ENCODE assay signal across 17 mouse cellular contexts in the genomic region with DNA sequence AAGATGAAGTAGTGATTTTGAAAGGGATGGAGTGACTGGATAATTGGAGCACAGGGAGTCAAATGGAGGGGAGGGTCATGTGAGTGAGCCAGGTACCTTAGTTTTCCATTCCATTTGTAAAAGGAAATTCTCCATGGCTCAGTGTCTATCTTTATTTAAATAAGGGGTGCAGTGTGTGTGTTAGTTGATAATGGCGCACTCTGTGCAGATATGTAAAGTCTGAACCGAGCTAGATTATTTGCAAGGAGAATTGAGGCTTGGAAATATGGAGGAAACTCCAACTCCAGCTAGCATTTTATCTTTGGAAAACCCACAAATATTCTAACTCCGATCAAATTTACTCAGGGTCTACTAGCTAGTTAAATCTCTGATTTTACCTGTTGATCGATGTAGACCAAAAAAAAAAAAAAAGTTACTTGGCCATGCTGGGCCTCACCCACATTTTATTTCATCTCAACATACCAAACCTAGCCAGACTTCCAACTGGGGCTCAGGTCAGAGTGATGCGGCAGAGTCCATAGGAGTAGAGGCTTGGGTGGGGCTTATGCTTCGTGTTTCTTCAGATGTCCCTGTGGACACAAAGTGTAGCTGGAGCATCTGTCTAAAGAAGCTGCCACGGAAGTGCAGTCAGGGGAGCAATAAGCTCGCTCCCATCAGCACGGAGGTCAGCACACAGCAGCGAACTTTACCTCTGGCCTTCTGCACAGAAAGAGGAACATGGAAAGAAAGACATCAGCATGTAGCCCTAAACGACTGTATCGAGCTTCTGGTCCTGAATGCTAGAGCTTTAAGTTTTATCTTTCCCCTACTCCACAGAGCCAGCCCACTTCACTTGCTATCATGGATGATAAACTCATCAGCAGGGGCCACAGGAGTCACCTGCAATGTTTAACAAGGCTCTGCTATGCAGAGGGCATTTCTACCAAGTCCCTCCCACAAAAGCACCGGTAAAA. TPM values are rescaled to one million over a fixed set of nuclear protein-coding genes. Genes with fewer than 3 reads are reported as not detected.
DNase-seq lines count a peak whose midpoint lies in the region; ATAC-seq and TF ChIP-seq lines count a peak whose summit lies in the region.
"Had no signal": no experiment of that assay in that cellular context is flagged by ENCODE, and none has a peak within 500 bp of the region (broad histone marks: within the 10 kb centered on the region; RNA-seq: fewer than 3 reads in every experiment).

No protein-coding gene starts in this region.

- no peak overlapping the region for H3K9ac ChIP-seq in heart, embryonic 11.5 days (ENCODE audit: low read depth, low read length)
- H3K9ac ChIP-seq in midbrain, embryonic 11.5 days (ENCODE audit: low read length), result no peak overlapping the region
- no peak overlapping the region for H3K9ac ChIP-seq in midbrain, postnatal 0 days (replicated peaks; ENCODE audit: low read length, poor library complexity, severe bottlenecking)
- peak overlapping the region; percentile 69 for H3K9ac ChIP-seq in liver, embryonic 13.5 days
- H3K9ac ChIP-seq: embryonic facial prominence, embryonic 13.5 days; hindbrain, embryonic 15.5 days had no signal

- intact Hi-C loops in heart, postnatal 14 days (cut with DNase I), result no loop called here

- 72% methylated on average over 13 of the region's 13 CpGs for WGBS in heart, embryonic 11.5 days (ENCODE audit: insufficient replicate concordance)
- WGBS in midbrain, embryonic 11.5 days, result 89% methylated on average over 13 of the region's 13 CpGs
- 89% methylated on average over 13 of the region's 13 CpGs for WGBS in midbrain, postnatal 0 days
- 38% methylated on average over 13 of the region's 13 CpGs for WGBS in liver, embryonic 13.5 days (ENCODE audit: insufficient replicate concordance)

- peaks cover 15% of the 10 kb centered on the region; the same call in 1 of the 2 replicates for H3K4me1 ChIP-seq in heart, embryonic 11.5 days (ENCODE audit: control insufficient read depth, insufficient read depth, low read length)
- peaks cover 4% of the 10 kb centered on the region; the same call in 1 of the 2 replicates for H3K4me1 ChIP-seq in midbrain, embryonic 11.5 days (ENCODE audit: control insufficient read depth, insufficient read depth, low read length)
- H3K4me1 ChIP-seq in midbrain, postnatal 0 days (ENCODE audit: insufficient read depth, low read length), result no peaks in the 10 kb centered on the region
- H3K4me1 ChIP-seq in liver, embryonic 13.5 days (replicated peaks), result peaks cover 84% of the 10 kb centered on the region
- H3K4me1 ChIP-seq: hindbrain, embryonic 15.5 days had no signal

- H3K27me3 ChIP-seq in heart, embryonic 11.5 days (ENCODE audit: control insufficient read depth, insufficient read depth, low read length), result no peaks in the 10 kb centered on the region
- H3K27me3 ChIP-seq in midbrain, embryonic 11.5 days (ENCODE audit: control insufficient read depth, insufficient read depth, low read length), result no peaks in the 10 kb centered on the region
- H3K27me3 ChIP-seq in midbrain, postnatal 0 days (ENCODE audit: insufficient read depth, low read length), result no peaks in the 10 kb centered on the region
- no peaks in the 10 kb centered on the region for H3K27me3 ChIP-seq in liver, embryonic 13.5 days
- H3K27me3 ChIP-seq: embryonic facial prominence, embryonic 13.5 days; hindbrain, embryonic 15.5 days had no signal

- TF ChIP-seq CTCF in midbrain, postnatal 0 days (IDR thresholded peaks at IDR 0.05), result no peak

- H3K27ac ChIP-seq in heart, embryonic 11.5 days (ENCODE audit: low read depth, low read length), result no peak overlapping the region
- H3K27ac ChIP-seq in midbrain, embryonic 11.5 days (ENCODE audit: low read depth, low read length), result no peak overlapping the region
- no peak overlapping the region for H3K27ac ChIP-seq in midbrain, postnatal 0 days (ENCODE audit: low read depth, low read length)
- peak overlapping the region; percentile 90 for H3K27ac ChIP-seq in liver, embryonic 13.5 days
- H3K27ac ChIP-seq: embryonic facial prominence, embryonic 13.5 days; hindbrain, embryonic 15.5 days had no signal

- no peak for DNase-seq in heart, postnatal 14 days
- peak; percentile 72 for DNase-seq in midbrain, embryonic 11.5 days (ENCODE audit: low spot score, missing footprints)
- DNase-seq in midbrain, postnatal 0 days (ENCODE audit: low spot score), result no peak
- no peak for DNase-seq in liver, embryonic 13.5 days
- no peak for DNase-seq in adrenal gland, postnatal 25 days
- no peak for DNase-seq in spleen, adult 18-20 months
- DNase-seq in urinary bladder, adult 2 months (ENCODE audit: low spot score), result no peak
- DNase-seq: cerebellum, adult 9-11 months; gastrocnemius, postnatal 14 days had no signal

- no peaks in the 10 kb centered on the region for H3K36me3 ChIP-seq in heart, embryonic 11.5 days (ENCODE audit: control insufficient read depth, insufficient read depth, low read length)
- no peaks in the 10 kb centered on the region for H3K36me3 ChIP-seq in midbrain, embryonic 11.5 days (ENCODE audit: control insufficient read depth, insufficient read depth, low read length)
- H3K36me3 ChIP-seq in midbrain, postnatal 0 days (ENCODE audit: insufficient read depth, low read length), result no peaks in the 10 kb centered on the region
- peaks cover 4% of the 10 kb centered on the region; the same call in 1 of the 2 replicates for H3K36me3 ChIP-seq in liver, embryonic 13.5 days
- H3K36me3 ChIP-seq: embryonic facial prominence, embryonic 13.5 days; hindbrain, embryonic 15.5 days had no signal

- no peaks in the 10 kb centered on the region for H3K9me3 ChIP-seq in heart, embryonic 11.5 days (replicated peaks; ENCODE audit: control insufficient read depth, low read length)
- no peaks in the 10 kb centered on the region for H3K9me3 ChIP-seq in midbrain, embryonic 11.5 days (ENCODE audit: control insufficient read depth, low read length)
- no peaks in the 10 kb centered on the region for H3K9me3 ChIP-seq in midbrain, postnatal 0 days (ENCODE audit: low read length)
- H3K9me3 ChIP-seq in liver, embryonic 13.5 days (replicated peaks), result no peaks in the 10 kb centered on the region
- H3K9me3 ChIP-seq: embryonic facial prominence, embryonic 13.5 days; hindbrain, embryonic 15.5 days had no signal

- 0 out of 2 replicates have a peak overlapping the region, but pooled peaks have one; percentile 6 for H3K4me2 ChIP-seq in heart, embryonic 11.5 days
- H3K4me2 ChIP-seq in midbrain, embryonic 11.5 days, result no peak overlapping the region
- H3K4me2 ChIP-seq in midbrain, postnatal 0 days (ENCODE audit: low read depth, low read length, poor library complexity, severe bottlenecking), result no peak overlapping the region
- peak overlapping the region; percentile 78 for H3K4me2 ChIP-seq in liver, embryonic 13.5 days
- H3K4me2 ChIP-seq: hindbrain, embryonic 15.5 days had no signal

- no peak overlapping the region for H3K4me3 ChIP-seq in heart, embryonic 11.5 days (ENCODE audit: low read depth, low read length)
- no peak overlapping the region for H3K4me3 ChIP-seq in midbrain, embryonic 11.5 days (ENCODE audit: low read depth, low read length)
- H3K4me3 ChIP-seq in midbrain, postnatal 0 days (ENCODE audit: low read depth, low read length), result no peak overlapping the region
- peak overlapping the region; percentile 63 for H3K4me3 ChIP-seq in liver, embryonic 13.5 days (replicated peaks)
- H3K4me3 ChIP-seq: hindbrain, embryonic 15.5 days had no signal

- no peak for ATAC-seq in heart, embryonic 11.5 days (replicated peaks; ENCODE audit: insufficient number of reproducible peaks, low FRiP score, low TSS enrichment)
- no peak for ATAC-seq in midbrain, embryonic 11.5 days (ENCODE audit: low FRiP score)
- no peak for ATAC-seq in midbrain, postnatal 0 days (ENCODE audit: low FRiP score)
- peak; percentile 25; the same call in 1 of the 2 replicates for ATAC-seq in liver, embryonic 13.5 days (ENCODE audit: low read depth)
- ATAC-seq: forebrain, embryonic 16.5 days; midbrain, embryonic 16.5 days had no signal

RNA-seq across cellular contexts. Expression of a gene that starts 1.2 kb away (rescaled TPM):
- 0.69 and 1.2 TPM in 2 replicates for polyA plus RNA-seq in heart, embryonic 11.5 days (2014; fragmentation: Nextera tagmentation; extraction: Ambion mirVana)
- under 1 TPM; 0.57 to 0.73 TPM for total RNA-seq in heart, postnatal 14 days (2021)
- polyA plus RNA-seq in midbrain, embryonic 11.5 days (2014; fragmentation: Nextera tagmentation; extraction: Ambion mirVana), result 0.29 and 0.37 TPM in 2 replicates
- total RNA-seq in midbrain, postnatal 0 days (2014; rRNA removed), result 0.71 and 0.99 TPM in 2 replicates
- 0.42 TPM in 2 replicates for polyA plus RNA-seq in midbrain, postnatal 0 days (2015; fragmentation: Nextera tagmentation; extraction: Ambion mirVana)
- 6.2 and 8.3 TPM in 2 replicates for polyA plus RNA-seq in liver, embryonic 13.5 days (2015; fragmentation: Nextera tagmentation; extraction: Ambion mirVana)
- total RNA-seq in adrenal gland, postnatal 25 days (2021), result 2.5 and 3.4 TPM in 2 replicates
- polyA plus RNA-seq in urinary bladder, adult 2 months (2012; rRNA removed), result 32.6 and 34.6 TPM in 2 replicates

RNA-seq across cellular contexts. Expression of a gene that starts 3.9 kb away (rescaled TPM):
- polyA plus RNA-seq in heart, embryonic 11.5 days (2014; fragmentation: Nextera tagmentation; extraction: Ambion mirVana), result 4.8 and 5.4 TPM in 2 replicates
- total RNA-seq in heart, postnatal 14 days (2021), result 10 to 100 TPM; 65.7 to 70.8 TPM
- polyA plus RNA-seq in midbrain, embryonic 11.5 days (2014; fragmentation: Nextera tagmentation; extraction: Ambion mirVana), result 6.3 and 9.5 TPM in 2 replicates
- total RNA-seq in midbrain, postnatal 0 days (2014; rRNA removed), result 26.6 and 41.0 TPM in 2 replicates
- polyA plus RNA-seq in midbrain, postnatal 0 days (2015; fragmentation: Nextera tagmentation; extraction: Ambion mirVana), result 16.9 and 17.2 TPM in 2 replicates
- polyA plus RNA-seq in liver, embryonic 13.5 days (2015; fragmentation: Nextera tagmentation; extraction: Ambion mirVana), result 4.5 and 5.4 TPM in 2 replicates
- total RNA-seq in adrenal gland, postnatal 25 days (2021), result 29.3 and 34.7 TPM in 2 replicates
- polyA plus RNA-seq in urinary bladder, adult 2 months (2012; rRNA removed), result 21.9 and 22.9 TPM in 2 replicates

RNA-seq across cellular contexts. Expression of a gene that starts 15.9 kb away (rescaled TPM):
- 6.5 and 11.1 TPM in 2 replicates for polyA plus RNA-seq in heart, embryonic 11.5 days (2014; fragmentation: Nextera tagmentation; extraction: Ambion mirVana)
- 1 to 10 TPM; 6.3 to 6.6 TPM for total RNA-seq in heart, postnatal 14 days (2021)
- polyA plus RNA-seq in midbrain, embryonic 11.5 days (2014; fragmentation: Nextera tagmentation; extraction: Ambion mirVana), result 11.7 and 13.6 TPM in 2 replicates
- 9.8 and 13.0 TPM in 2 replicates for total RNA-seq in midbrain, postnatal 0 days (2014; rRNA removed)
- 15.4 and 21.0 TPM in 2 replicates for polyA plus RNA-seq in midbrain, postnatal 0 days (2015; fragmentation: Nextera tagmentation; extraction: Ambion mirVana)
- polyA plus RNA-seq in liver, embryonic 13.5 days (2015; fragmentation: Nextera tagmentation; extraction: Ambion mirVana), result 40.8 and 47.6 TPM in 2 replicates
- total RNA-seq in adrenal gland, postnatal 25 days (2021), result 8.7 and 9.9 TPM in 2 replicates
- polyA plus RNA-seq in urinary bladder, adult 2 months (2012; rRNA removed), result 3.9 and 5.0 TPM in 2 replicates

RNA-seq across cellular contexts. Expression of a gene that starts 17.4 kb away (rescaled TPM):
- polyA plus RNA-seq in heart, embryonic 11.5 days (2014; fragmentation: Nextera tagmentation; extraction: Ambion mirVana), result not detected in 2 replicates
- not detected for total RNA-seq in heart, postnatal 14 days (2021)
- not detected in 2 replicates for polyA plus RNA-seq in midbrain, embryonic 11.5 days (2014; fragmentation: Nextera tagmentation; extraction: Ambion mirVana)
- not detected in 2 replicates for total RNA-seq in midbrain, postnatal 0 days (2014; rRNA removed)
- polyA plus RNA-seq in midbrain, postnatal 0 days (2015; fragmentation: Nextera tagmentation; extraction: Ambion mirVana), result not detected in 2 replicates
- polyA plus RNA-seq in liver, embryonic 13.5 days (2015; fragmentation: Nextera tagmentation; extraction: Ambion mirVana), result not detected in 2 replicates
- 0.21 TPM in 1 of 2 replicates, not detected in the other for total RNA-seq in adrenal gland, postnatal 25 days (2021)
- 0.15 and 0.25 TPM in 2 replicates for polyA plus RNA-seq in urinary bladder, adult 2 months (2012; rRNA removed)
- total RNA-seq: neutrophil, adult 5-6 weeks had no signal
- polyA plus RNA-seq: embryonic facial prominence, embryonic 13.5 days; heart, embryonic 14.5 days; hindbrain, embryonic 15.5 days; limb, embryonic 11.5 days; midbrain, embryonic 16.5 days had no signal

Comparison
In these comparisons a context has a peak if more than half of its experiments do, and no peak if none do; other contexts are left out.
1. H3K4me2 ChIP-seq: peak in heart, embryonic 11.5 days (single experiment) and liver, embryonic 13.5 days (single experiment); none in midbrain, embryonic 11.5 days (single experiment) and midbrain, postnatal 0 days (single experiment).